Mouse (Mus musculus) hindbrain, embryonic 16.5 days (tissue): Measurements from ENCODE around the gene Nags. TPM values are rescaled to one million over a fixed set of nuclear protein-coding genes. Genes with fewer than 3 reads are reported as not detected.

ENCODE experiments used
- ATAC-seq: fragments of 200-750 bp; cut with Nextera tagmentation; 2 replicates; pipeline ENCODE4 v1.8.0; 2017; ENCODE audit warnings: moderate TSS enrichment, moderate library complexity
- H3K27ac ChIP-seq: fragments of 300-500 bp; sonication (generic); 2 replicates; pipeline ENCODE4 v1.5.1; 2014; ENCODE audit warnings: low read depth, mild to moderate bottlenecking, control low read depth, low read length, moderate library complexity
- H3K27me3 ChIP-seq: fragments of 300-500 bp; sonication (generic); replicated peaks from 2 replicates; pipeline ENCODE4 v1.6.1; 2014; ENCODE audit warnings: low read length; ENCODE audit not compliant: control insufficient read depth, insufficient read depth
- H3K36me3 ChIP-seq: fragments of 300-500 bp; sonication (generic); 2 replicates; pipeline ENCODE4 v1.6.1; 2014; ENCODE audit warnings: mild to moderate bottlenecking, low read length, moderate library complexity, mixed read lengths; ENCODE audit not compliant: control insufficient read depth, insufficient read depth
- H3K4me1 ChIP-seq: fragments of 300-500 bp; sonication (generic); 2 replicates; pipeline ENCODE4 v1.6.1; 2014; ENCODE audit warnings: low read depth, low read length; ENCODE audit not compliant: control insufficient read depth, insufficient read depth
- H3K4me2 ChIP-seq: fragments of 300-500 bp; sonication (generic); 2 replicates; pipeline ENCODE4 v1.6.1; 2014; ENCODE audit warnings: mild to moderate bottlenecking, low read length, control low read depth, moderate library complexity
- H3K4me3 ChIP-seq: fragments of 300-500 bp; sonication (generic); 2 replicates; pipeline ENCODE4 v1.5.1; 2014; ENCODE audit warnings: mild to moderate bottlenecking, low read length, control low read depth, moderate library complexity
- H3K9ac ChIP-seq: fragments of 300-500 bp; sonication (generic); 2 replicates; pipeline ENCODE4 v1.6.1; 2014; ENCODE audit warnings: low read depth, mild to moderate bottlenecking, control low read depth, low read length, moderate library complexity
- H3K9me3 ChIP-seq: fragments of 300-500 bp; sonication (generic); 2 replicates; pipeline ENCODE4 v1.6.1; 2014; ENCODE audit warnings: mild to moderate bottlenecking, low read length, moderate library complexity; ENCODE audit not compliant: control insufficient read depth
- whole genome bisulfite sequencing: fragments of 180-500 bp; shearing (Covaris S2); extraction: QIAGEN DNeasy Blood & Tissue Kit; methylation state at CpG from one replicate; pipeline ENCODE4 v1.1.7; 2014; 5-methylcytosine and 5-hydroxymethylcytosine counted together
- polyA plus RNA-seq: library from polyadenylated mRNA; unstranded; fragments of >200 nt; fragmentation: Nextera tagmentation; extraction: Ambion mirVana; gene quantifications from 2 replicates; pipeline ENCODE4 v1.2.1, GENCODE M21; 2015

The Nags gene
- polyA plus RNA-seq, 1 experiment from 2014 or later = not detected

- ATAC-seq = no peak
- no peaks in the 10 kb centered on the region for H3K9me3 ChIP-seq
- no peaks in the 10 kb centered on the region for H3K27me3 ChIP-seq
- peaks cover 15% of the 10 kb centered on the region for H3K4me1 ChIP-seq
- H3K9ac ChIP-seq = no peak overlapping the region
- H3K27ac ChIP-seq = no peak overlapping the region
- no peak overlapping the region for H3K4me2 ChIP-seq
- WGBS = 86% methylated on average over 9 of the region's 9 CpGs
- no peak overlapping the region for H3K4me3 ChIP-seq
- peaks cover 6% of the 10 kb centered on the region for H3K36me3 ChIP-seq
Measured at GRCm38 (mm10) chr11:102193657-102194440, 48.5 kb downstream of the Nags start.

- peaks cover 20% of the 10 kb centered on the region for H3K36me3 ChIP-seq
- no peaks in the 10 kb centered on the region for H3K9me3 ChIP-seq
- H3K4me1 ChIP-seq = peaks cover 1% of the 10 kb centered on the region
- no peak for ATAC-seq
- H3K27me3 ChIP-seq = no peaks in the 10 kb centered on the region
- no peak overlapping the region for H3K9ac ChIP-seq
- 90% methylated on average over 21 of the region's 21 CpGs for WGBS
- H3K4me2 ChIP-seq = no peak overlapping the region
- no peak overlapping the region for H3K27ac ChIP-seq
- H3K4me3 ChIP-seq = no peak overlapping the region
Measured at GRCm38 (mm10) chr11:102196018-102196797, 50.9 kb downstream of the Nags start.

- no peak for ATAC-seq
- no peaks in the 10 kb centered on the region for H3K27me3 ChIP-seq
- no peaks in the 10 kb centered on the region for H3K9me3 ChIP-seq
- no peak overlapping the region for H3K4me3 ChIP-seq
- no peak overlapping the region for H3K9ac ChIP-seq
- H3K4me1 ChIP-seq = no peaks in the 10 kb centered on the region
- H3K4me2 ChIP-seq = no peak overlapping the region
- H3K27ac ChIP-seq = no peak overlapping the region
- peaks cover 28% of the 10 kb centered on the region for H3K36me3 ChIP-seq
- WGBS = 66% methylated on average over 6 of the region's 6 CpGs
Measured at GRCm38 (mm10) chr11:102198245-102198644, 52.9 kb downstream of the Nags start.

Other genes starting within 250 kb of the Nags start
- 0.10 and 0.12 TPM in 2 replicates for gene Sost, start 178.5 kb upstream of the Nags start, polyA plus RNA-seq
- not detected in 2 replicates for gene Cfap97d1, start 161.2 kb upstream of the Nags start, polyA plus RNA-seq
- 32.1 and 33.4 TPM in 2 replicates for gene Dusp3, start 158.5 kb upstream of the Nags start, polyA plus RNA-seq
- 59.3 and 62.7 TPM in 2 replicates for gene Mpp3, start 117.1 kb upstream of the Nags start, polyA plus RNA-seq
- gene Cd300lg, start 104.0 kb upstream of the Nags start, polyA plus RNA-seq = 0.40 and 0.54 TPM in 2 replicates
- 37.6 and 41.1 TPM in 2 replicates for gene Mpp2, start 57.0 kb upstream of the Nags start, polyA plus RNA-seq
- not detected in 2 replicates for gene Ppy, start 44.2 kb upstream of the Nags start, polyA plus RNA-seq
- 3.4 and 3.7 TPM in 2 replicates for gene Pyy, start 37.7 kb upstream of the Nags start, polyA plus RNA-seq
- gene Tmem101, start 10.9 kb downstream of the Nags start, polyA plus RNA-seq = 42.2 and 47.7 TPM in 2 replicates
- 99.0 and 116 TPM in 2 replicates for gene Lsm12, start 39.8 kb downstream of the Nags start, polyA plus RNA-seq
- gene G6pc3, start 44.1 kb downstream of the Nags start, polyA plus RNA-seq = 44.3 and 45.9 TPM in 2 replicates
- gene Hdac5, start 84.7 kb downstream of the Nags start, polyA plus RNA-seq = 75.8 and 83.0 TPM in 2 replicates
- 2.9 and 3.6 TPM in 2 replicates for gene BC030867, start 103.4 kb downstream of the Nags start, polyA plus RNA-seq
- gene Asb16, start 123.2 kb downstream of the Nags start, polyA plus RNA-seq = 0.09 and 0.11 TPM in 2 replicates
- 81.6 and 85.0 TPM in 2 replicates for gene Tmub2, start 139.4 kb downstream of the Nags start, polyA plus RNA-seq
- gene Atxn7l3, start 151.1 kb downstream of the Nags start, polyA plus RNA-seq = 26.6 and 29.2 TPM in 2 replicates
- 70.4 and 76.8 TPM in 2 replicates for gene Ubtf, start 174.2 kb downstream of the Nags start, polyA plus RNA-seq
- 1.4 and 3.2 TPM in 2 replicates for gene Slc4a1, start 220.7 kb downstream of the Nags start, polyA plus RNA-seq
- 127 and 136 TPM in 2 replicates for gene Rundc3a, start 247.9 kb downstream of the Nags start, polyA plus RNA-seq